Mouse (Mus musculus) adrenal gland, adult (tissue): ENCODE measurements at regions not wholly inside any gene's neighbourhood (a gene's known extent, or its start where the extent isn't known, plus 50 kb on each side); places are given as distances from the start of the nearest gene placed in this dataset.
"Not testable (repeated sequence)": the region's sequence is repeated elsewhere in the genome, so short reads cannot be mapped to it uniquely, and the experiment has no call there.

Experiments
- DNase-seq, 2 experiments: peaks; one replicate each; pipeline ENCODE4 v3.0.0; 2022 to 2023; ENCODE audit warnings: low spot score in 1 of 2; ENCODE audit not compliant: inconsistent age in 2 of 2

DNA sequence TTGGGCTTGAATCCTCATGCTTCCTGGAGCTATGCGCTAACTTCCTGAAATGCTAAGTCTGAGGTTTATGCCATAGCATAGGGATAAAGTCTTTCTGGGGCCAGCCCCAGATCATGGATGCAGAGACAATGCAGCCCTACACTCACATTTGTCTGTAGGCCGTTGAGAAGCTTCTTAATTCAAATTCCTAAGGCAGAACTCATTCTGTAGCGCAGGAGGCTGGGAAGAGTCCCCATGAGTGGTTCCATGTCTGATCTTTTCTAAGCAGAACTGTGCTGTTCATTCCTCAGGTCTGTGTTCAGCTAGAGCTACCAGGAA, 167.9 kb upstream of the Frmd6 start:
- no peak for DNase-seq

DNA sequence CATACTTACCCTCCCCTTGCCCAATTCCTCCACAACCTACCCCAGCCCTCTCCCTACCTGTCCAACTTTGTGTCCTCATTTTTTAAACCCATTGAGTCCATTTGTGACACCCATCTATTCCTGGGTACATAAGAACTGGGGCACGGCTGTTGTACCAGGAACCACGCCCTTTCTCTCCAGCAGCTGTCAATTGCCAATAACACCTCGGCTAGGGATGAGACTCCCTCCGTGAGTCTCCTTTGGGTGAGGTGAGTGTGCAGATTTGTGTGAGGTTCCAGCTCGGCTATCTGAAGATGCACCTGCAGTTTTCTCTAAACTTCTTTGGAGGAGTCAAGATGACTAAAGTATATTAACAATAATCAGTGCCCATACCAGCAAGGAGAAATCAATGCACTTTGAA, 167.2 kb upstream of the Frmd6 start:
- DNase-seq = no peak

DNA sequence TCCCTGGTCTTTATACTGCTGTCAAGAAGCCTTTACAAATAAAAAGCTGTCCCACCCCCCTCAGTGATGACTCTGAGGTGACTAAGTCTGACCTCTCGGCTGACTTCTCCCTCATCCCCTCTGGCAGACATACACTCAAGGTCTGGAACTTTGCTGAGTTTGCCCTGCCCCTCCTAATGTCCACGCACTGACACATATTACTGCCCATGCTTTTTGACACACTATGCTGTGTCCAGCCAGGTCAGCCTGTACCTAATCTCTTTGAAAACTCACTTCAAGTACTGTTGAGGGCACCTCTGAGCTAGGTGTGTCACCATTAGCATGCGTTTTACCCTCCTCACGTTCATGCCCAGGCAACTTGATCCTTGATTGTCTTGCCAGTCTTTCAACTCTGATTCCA, 164.9 kb upstream of the Frmd6 start:
- DNase-seq = peak; percentile 50 to 77

DNA sequence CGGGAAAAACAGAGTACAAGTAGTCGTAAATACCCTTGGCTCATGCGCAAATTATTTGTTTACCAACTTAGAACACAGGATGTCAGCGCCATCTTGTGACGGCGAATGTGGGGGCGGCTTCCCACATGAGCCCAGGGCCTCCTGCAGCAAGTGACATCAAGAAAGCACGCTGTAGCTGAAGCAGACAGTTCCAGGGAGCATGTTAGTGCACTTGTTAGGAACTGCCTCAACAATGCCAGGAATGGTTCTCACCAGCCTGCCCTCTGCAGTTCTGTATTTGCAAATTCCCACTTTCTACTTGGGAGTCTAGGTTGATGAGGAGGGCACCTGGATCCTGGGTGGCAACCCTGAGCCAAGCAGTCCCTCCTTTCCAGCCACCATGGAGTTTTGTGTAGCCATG, 157.2 kb upstream of the Frmd6 start:
- not testable (repeated sequence) for DNase-seq

DNA sequence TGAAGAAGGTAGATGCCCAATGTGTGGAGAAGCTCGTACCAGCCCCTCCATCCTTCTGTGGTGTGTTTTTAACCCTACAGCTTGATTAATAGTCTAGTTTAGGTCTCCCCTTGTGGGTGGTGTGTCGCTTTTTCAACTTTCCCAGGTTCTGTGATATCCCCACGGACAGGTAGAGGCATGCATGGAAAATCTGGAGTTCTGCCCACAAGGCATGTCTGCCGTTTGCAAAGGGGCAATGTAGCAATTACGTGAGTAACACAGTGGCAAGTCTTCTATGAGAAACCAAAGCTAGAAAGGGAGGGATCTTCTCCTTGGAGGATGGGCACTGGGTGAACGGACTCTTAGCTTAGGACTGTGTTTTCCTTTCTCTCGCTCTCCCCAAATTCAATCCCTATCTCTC, 153.2 kb upstream of the Frmd6 start:
- no peak for DNase-seq

DNA sequence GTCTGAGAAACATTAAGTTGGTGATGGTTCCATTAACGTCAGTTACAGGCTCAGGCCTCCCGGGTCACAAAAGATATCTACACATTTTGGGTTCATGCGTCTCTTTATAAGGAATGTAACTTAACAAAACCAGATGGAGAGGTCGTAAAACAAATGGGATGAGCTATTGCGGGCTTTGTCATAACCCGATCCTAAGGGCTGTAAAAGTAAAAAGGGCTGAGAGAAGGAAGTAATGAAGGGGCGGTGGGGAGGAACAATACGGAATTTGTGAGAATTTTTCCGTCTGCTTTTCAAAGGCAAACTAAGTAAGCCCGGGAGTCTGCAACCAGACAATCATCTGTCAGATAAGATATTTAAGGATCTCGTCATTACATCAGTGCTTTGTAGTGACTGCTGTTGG, 152.1 kb upstream of the Frmd6 start:
- no peak for DNase-seq

DNA sequence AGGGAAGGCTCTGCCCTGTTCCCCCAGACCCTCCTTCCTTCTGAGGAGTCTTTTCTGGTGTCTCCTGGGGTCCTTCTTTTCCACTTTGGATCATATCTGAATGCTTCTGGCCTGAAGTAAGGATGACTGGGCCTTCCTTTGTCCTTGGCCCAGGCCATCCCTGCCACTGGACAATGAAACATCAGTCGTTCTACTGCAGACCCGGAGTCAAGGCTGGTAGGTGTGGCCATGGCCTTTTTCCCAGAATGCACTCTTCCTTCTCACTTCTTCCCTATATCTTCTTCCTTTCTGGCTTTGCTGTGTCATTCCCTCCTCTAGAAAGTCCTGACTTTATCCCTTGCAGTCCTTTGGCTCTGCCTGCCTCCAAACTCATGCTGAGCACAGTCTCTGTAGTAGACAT, 151.2 kb upstream of the Frmd6 start:
- peak; percentile 46 to 79 for DNase-seq

DNA sequence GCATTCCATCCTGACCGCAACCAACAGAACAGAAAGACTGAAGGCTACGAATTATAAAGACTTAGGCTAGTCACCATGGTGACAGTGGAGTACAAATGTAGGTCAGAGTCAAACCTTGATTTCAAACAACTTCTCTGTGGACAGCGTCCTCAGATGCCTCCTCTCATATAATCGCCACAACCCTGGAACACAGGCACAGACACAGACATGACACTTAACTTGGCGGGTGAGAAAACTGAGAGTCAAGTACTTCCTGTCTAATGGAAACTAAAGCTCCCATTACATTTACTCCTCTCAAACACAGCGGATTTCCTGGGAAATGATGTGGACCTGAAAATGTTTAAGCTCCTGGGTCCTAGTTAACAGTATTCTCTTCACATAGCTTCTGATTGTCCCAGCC, 149.5 kb upstream of the Frmd6 start:
- DNase-seq = peak in 1 of 2 experiments; percentile 69

DNA sequence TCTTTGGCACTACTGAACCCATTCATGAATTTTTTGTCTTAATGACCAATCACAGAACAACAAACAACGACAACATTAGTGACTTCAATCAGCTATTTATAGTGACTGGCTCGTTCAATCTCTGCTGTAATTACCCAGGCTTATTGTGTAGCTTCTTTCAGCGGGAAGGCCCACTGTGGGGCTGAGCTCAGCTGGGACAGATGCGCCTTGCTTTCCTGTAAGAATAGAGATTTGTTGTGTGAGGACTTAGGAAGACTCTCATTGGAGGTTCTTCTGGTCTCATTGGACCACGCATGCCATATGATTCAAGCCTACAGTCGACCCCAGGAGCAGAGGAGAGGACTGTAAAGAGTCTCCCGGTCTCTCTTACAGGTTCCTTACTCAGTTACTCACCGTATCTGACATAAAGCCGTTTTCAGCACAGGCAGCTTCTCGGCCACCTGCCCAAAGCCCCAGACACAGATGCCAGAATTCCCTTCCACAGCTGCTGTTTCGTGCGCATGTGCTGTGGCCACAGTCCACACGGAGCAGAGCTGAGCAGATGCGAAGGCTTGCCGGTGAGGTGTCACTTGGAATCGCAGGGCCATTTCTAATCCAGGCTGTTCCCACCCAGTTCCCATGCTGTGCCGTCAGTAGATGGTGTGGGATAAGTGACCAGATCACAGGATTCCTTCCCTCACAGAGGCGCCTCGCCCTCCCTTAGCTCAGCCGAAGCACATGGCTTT, 145.5 kb upstream of the Frmd6 start:
- DNase-seq = no peak

DNA sequence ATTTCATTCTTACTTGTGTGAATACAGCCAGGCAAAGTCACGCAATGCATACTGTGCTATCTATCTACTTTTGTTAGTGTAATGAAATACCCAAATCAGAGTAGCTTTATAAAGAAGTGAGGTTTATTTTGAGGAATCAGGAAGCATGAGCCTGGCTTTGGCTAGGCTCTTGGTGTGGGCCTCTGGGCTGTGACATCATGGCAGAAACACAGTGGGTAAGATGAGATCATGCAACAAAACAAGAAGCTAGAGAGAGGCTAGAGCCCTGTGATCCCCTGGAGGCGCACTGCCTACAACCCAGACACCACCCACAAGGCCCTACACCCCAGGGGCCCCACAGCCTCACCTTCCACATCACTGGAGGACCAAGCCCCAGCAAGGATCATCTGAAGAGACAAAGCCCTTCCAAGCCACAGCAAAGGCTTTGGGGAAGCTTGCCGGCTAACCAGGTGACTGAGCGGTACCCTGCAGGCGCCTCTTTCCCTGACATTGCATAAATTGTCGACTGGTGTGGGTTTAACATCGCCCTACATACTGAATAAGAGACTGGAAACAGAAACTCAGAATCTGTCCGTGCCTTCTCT, 143.8 kb upstream of the Frmd6 start:
- DNase-seq = no peak

DNA sequence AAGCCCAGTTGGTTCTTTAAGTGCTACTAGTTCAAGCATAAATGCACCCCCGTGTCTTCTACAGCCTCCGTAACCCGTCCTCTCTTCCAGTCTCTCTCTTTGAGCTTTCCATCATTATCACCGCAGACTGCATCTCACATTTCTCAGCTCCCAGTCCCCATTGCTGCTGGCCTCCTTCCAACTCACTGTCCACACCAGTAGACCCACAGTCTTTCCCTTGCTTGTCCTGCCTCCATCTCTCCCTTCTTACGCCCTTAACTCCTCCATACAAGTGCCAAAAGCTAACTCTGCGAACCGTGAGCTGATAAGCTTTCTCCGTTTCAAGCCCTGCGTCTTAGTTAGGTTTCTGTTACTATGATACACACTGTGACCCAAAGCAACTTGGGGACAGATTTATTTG, 141.0 kb upstream of the Frmd6 start:
- no peak for DNase-seq

DNA sequence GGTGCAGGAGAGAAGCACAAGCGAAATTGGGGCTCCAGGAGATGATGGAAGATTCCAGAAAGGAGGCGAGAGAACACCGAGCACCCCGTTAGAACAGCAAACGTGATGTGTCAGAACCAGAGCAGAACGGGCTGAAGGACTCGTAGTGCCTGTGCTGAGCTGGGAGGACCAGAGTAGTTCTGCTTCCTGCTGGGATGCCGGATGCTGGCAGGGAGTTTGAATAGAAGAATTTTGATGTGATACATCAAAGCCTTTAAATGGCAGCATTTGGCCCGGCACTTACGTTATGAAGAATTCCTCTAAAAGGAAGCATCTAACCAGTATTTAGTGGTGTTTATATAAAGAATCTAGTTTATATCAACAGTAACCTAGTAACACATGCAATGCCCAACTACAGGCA, 139.9 kb upstream of the Frmd6 start:
- DNase-seq = peak; percentile 25 to 40

DNA sequence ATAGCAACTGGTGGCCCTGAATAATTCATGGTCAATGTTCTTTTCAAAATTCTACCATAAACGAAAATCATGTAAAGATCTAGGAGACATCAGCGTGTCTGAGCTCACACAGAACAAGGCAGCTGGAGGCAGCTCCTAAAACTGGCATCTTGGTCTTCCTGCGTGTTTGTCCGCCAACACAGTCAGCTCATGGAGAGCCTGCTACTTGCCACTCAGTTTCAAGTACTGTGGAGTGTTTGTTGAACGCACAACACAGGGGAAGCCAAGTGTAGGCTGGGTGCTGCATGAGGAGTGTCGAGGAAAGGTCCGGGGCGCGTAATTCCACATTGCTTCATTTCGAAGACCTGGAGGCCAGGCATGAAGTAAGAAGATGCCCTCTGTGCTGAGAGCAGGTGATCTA, 139.0 kb upstream of the Frmd6 start:
- no peak for DNase-seq

DNA sequence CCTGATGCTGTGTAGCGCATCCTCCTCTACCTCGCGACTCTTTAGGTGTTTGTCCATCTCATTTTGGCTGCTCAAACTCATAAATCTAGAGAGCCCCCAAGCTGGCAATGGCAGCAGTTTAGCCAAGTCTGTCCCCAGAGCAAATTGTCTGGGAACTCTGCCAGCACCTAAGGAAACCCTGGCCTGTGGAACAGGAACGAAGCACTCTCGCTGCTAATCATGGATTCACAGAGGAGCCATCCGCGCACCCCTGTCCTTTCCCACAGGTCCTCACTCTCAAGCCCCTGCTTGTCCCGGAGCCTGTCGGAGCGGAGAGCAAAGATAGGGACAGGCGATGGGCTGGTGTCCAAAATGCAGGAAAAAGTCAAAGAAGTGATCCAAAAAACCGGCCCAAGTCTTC, 138.3 kb upstream of the Frmd6 start:
- peak; percentile 64 to 81 for DNase-seq

DNA sequence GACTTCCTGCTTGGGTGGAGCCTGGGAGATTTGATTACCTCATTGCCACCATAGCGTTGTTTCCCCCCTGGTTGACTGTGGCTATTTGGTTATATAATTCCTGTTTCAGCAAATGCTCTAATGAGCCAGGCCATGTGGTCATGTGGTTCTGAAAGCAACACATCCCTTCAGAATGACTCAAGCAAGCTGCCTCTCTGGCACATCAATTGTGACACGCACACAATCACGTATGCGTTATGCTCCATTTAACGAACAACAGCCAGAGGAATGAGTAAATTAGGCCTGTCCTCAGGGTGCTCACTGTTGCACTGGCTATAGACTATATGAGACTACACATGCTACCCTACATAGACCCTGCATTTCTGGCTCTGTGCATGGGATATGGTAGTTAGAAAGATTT, 130.2 kb upstream of the Frmd6 start:
- peak in 1 of 2 experiments; percentile 39 for DNase-seq

DNA sequence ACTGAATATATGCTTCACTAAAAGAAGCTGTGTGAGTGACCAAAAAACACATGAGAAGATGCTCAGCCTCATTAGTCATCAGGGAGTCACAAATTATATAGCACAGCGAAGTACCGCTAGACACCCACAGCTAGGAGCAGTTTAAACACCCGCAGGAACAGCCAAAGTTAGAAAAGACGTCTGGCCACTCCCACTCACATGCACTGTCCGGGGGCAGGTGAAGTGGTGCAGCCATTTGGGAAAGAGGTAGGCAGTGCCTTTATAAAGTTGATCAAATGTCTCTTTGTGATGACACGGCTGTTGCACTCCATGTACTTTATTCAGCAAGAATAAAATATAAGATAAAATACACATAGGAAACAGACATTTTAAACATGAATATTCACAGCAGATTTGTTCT, 129.1 kb upstream of the Frmd6 start:
- DNase-seq = no peak

DNA sequence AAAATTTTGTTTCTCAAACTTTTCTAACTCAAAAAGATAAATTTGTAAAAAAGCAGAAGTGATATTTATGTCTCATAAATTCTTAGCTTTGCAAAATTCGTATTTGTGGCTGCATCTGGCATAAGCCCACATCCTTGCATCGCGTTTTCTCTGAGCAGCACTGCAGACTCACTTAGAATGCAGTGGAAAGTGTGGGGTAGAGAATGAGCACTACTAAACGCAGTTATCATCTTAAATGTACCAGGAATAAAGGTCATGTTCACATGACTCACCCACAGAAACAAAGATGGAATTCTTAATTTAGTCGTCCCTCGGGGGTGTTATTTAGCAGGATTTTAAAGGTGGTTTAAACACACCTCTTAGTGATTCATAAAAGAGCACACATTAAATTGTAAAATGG, 126.8 kb upstream of the Frmd6 start:
- DNase-seq = peak in 1 of 2 experiments; percentile 54

DNA sequence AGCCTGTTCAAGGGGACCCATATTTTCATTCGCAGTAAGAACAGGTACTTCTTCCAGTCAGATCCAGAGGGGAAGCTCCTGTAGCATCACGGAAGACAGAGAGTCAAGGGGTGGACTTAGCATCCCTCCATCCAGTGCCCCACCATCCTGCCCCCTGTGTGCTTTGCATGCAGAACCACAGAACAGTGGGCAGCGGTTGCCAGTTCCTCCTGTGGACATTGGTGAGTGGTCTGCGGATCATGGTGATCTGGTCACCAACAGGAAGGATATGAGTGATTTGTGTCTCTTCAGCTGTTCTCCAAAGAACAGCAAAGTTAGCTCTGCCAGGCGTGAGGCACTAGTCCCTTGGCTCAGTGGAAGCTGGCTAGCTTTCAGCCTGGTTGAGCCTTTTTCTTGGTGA, 122.8 kb upstream of the Frmd6 start:
- DNase-seq = no peak

DNA sequence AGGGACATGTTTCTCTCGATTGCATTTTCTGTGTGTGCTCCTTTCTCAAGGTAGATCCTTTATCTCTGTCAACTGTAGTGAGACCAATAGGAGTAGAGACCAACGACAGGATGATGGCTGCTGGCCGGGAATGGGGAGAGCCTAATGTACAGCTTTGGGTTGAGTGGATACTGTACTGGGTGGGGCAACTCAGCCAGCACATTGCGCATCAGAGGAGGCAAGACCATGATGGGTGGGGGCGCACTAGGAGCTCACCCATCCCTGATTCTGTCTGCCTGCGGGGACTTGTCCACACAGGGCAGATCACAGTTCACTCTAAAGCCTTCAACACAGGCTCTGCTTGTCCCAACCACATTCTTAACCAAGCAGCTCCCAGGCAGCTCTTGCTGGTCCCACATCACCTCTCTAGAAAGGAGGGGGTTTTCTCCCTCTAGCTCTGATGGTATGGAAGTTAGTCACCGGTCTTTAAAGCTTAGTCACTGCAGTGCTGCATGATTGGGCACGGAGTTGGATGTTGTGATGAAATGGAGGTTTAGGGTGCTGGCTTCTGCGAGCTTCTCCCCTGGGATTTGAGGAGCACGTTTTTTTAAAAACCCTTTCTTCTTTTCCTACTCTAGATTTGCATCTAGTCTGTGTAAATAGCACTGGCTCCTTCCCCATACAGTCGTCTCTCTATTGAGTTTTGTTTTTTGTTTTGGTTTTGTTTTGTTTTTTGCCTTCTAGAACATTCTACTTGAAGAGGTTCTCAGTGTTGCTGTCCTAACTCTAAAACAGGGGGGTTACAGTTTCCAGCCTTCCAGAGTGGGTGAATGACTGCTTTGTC, 118.3 kb upstream of the Frmd6 start:
- DNase-seq = peak in 1 of 2 experiments; percentile 41

DNA sequence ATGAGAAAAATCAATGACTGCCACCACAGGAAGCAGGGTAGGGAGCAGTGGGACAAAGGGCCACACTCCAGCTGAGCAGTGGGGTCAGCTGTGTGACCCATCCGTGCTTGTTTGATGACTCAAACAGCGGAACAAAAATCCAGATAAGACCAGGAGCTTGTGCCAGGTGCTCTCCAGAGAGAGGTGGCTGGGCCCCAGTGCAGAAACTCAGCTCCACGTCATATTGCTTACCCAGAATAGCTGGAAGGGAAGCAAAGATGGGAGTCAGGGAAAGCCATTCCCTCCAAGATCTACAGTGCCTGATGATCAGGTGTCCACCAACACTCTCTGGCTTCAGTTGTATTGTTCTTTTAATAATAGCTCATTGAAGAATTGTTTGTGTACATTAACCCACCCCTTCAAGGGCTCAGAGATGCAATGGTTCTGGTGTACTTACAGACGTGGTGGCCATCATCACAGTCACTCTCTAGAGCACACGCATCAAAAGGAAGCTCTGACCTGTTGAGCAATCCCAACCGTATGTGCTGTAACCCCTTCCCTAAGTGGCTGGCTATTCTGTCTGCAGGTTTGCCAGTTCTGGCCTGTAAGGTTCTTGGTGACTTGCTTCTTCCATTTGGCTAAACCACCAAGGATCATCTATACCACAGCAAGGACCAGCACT, 117.6 kb upstream of the Frmd6 start:
- peak; percentile 78 to 79 for DNase-seq

DNA sequence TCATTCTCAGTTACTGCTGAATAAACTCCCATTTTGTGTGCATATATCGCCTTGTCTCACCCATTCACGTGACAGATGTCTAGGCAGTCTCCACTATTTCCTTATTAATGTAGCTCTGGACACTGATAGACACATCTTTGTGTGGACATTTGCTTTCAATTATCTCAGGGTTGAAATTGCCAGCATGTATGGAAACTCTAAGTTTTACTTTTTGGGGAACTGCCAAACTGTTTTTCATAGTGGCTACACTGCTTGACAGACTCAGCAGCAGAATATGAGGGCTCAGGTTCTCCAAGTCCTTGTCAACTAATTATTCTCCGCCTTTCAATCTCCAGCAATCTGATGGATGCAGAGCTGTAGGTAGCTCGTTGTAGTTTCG, 117.0 kb upstream of the Frmd6 start:
- no peak for DNase-seq

DNA sequence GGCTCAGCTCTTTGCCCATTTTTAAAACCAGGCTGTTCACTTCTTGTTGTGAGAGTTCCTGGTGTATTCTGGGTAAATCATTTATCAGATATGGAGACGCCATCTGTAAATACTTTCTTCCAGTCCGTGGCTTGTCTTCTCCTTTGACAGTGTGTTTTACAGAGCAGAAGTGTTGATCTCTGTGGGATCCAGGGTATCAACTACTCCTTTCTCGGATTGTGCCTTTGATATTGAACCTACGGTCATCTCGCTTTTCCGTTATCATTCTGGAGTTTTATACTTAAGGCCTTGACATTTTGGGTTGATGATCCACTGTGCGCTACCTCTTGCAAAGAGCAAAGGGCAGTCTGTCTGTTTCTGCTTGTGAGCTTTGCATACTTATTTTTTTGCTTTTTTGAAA, 115.0 kb upstream of the Frmd6 start:
- peak in 1 of 2 experiments; percentile 67 for DNase-seq
